In genomic region chr4:106936041-106936440, GRCm38 (mm10) we compare ENCODE assay signal across 11 mouse cellular contexts. TPM values are rescaled to one million over a fixed set of nuclear protein-coding genes. Genes with fewer than 3 reads are reported as not detected.
DNase-seq lines count a peak whose midpoint lies in the region; ATAC-seq and TF ChIP-seq lines count a peak whose summit lies in the region.
"Had no signal": no experiment of that assay in that cellular context is flagged by ENCODE, and none has a peak within 500 bp of the region (broad histone marks: within the 10 kb centered on the region; RNA-seq: fewer than 3 reads in every experiment).

No protein-coding gene starts in this region.

- H3K27me3 ChIP-seq in heart, embryonic 13.5 days (replicated peaks) = no peaks in the 10 kb centered on the region
- H3K27me3 ChIP-seq in CH12.LX (replicated peaks) = no peaks in the 10 kb centered on the region
- H3K27me3 ChIP-seq in forebrain, embryonic 15.5 days = no peaks in the 10 kb centered on the region
- H3K27me3 ChIP-seq in liver, embryonic 15.5 days = no peaks in the 10 kb centered on the region
- H3K27me3 ChIP-seq: stomach, embryonic 15.5 days had no signal

- no peak overlapping the region for H3K4me2 ChIP-seq in heart, embryonic 13.5 days
- H3K4me2 ChIP-seq in CH12.LX (ENCODE audit: insufficient read depth, low read depth, poor library complexity, severe bottlenecking) = peak overlapping the region; percentile 37; the same call in 1 of the 2 replicates
- no peak overlapping the region for H3K4me2 ChIP-seq in forebrain, embryonic 15.5 days (replicated peaks)
- no peak overlapping the region for H3K4me2 ChIP-seq in liver, embryonic 15.5 days
- H3K4me2 ChIP-seq: stomach, embryonic 15.5 days had no signal

- no peak for TF ChIP-seq POLR2A in CH12.LX (IDR thresholded peaks at IDR 0.05; ENCODE audit: low read depth, low read length)

- TF ChIP-seq EP300 in CH12.LX (IDR thresholded peaks at IDR 0.05; ENCODE audit: low read length) = no peak

- H3K9me3 ChIP-seq in heart, embryonic 13.5 days = no peaks in the 10 kb centered on the region
- no peaks in the 10 kb centered on the region for H3K9me3 ChIP-seq in CH12.LX (replicated peaks; ENCODE audit: low read length)
- H3K9me3 ChIP-seq in forebrain, embryonic 15.5 days = no peaks in the 10 kb centered on the region
- no peaks in the 10 kb centered on the region for H3K9me3 ChIP-seq in liver, embryonic 15.5 days (replicated peaks)
- H3K9me3 ChIP-seq: stomach, embryonic 15.5 days had no signal

- WGBS in heart, embryonic 13.5 days = 72% methylated on average over 3 of the region's 3 CpGs
- WGBS in forebrain, embryonic 15.5 days = 47% methylated on average over 3 of the region's 3 CpGs
- WGBS in liver, embryonic 15.5 days (ENCODE audit: insufficient replicate concordance) = 82% methylated on average over 3 of the region's 3 CpGs

- dilution Hi-C loops in CH12.LX (cut with MboI; ENCODE audit: extremely low pct_ligation_motif_present, extremely low pct_unique_long_range_greater_than_20kb, low sequenced_read_pairs) = no loop called here

- TF ChIP-seq CTCF in CH12.LX (conservative IDR thresholded peaks at IDR 0.05 in 1 of 2, IDR thresholded peaks at IDR 0.05 in 1 of 2; ENCODE audit: low read depth in 2 of 2, low read length in 2 of 2) = no peak

- H3K4me3 ChIP-seq in heart, embryonic 13.5 days = no peak overlapping the region
- no peak overlapping the region for H3K4me3 ChIP-seq in CH12.LX (replicated peaks in 1 of 3; ENCODE audit: low read depth in 2 of 3, low read length in 2 of 3, poor library complexity in 1 of 3)
- no peak overlapping the region for H3K4me3 ChIP-seq in forebrain, embryonic 15.5 days
- no peak overlapping the region for H3K4me3 ChIP-seq in liver, embryonic 15.5 days (replicated peaks)
- H3K4me3 ChIP-seq: gastrocnemius, adult 2 months; stomach, embryonic 15.5 days had no signal

- TF ChIP-seq RAD21 in CH12.LX (IDR thresholded peaks at IDR 0.05; ENCODE audit: low read depth, low read length) = no peak

- H3K27ac ChIP-seq in heart, embryonic 13.5 days (replicated peaks) = peak overlapping the region; percentile 73
- peak overlapping the region; percentile 80 for H3K27ac ChIP-seq in CH12.LX (ENCODE audit: insufficient read depth, low read depth)
- H3K27ac ChIP-seq in forebrain, embryonic 15.5 days (replicated peaks) = peak overlapping the region; percentile 87
- peak overlapping the region; percentile 74; the same call in 1 of the 2 replicates for H3K27ac ChIP-seq in liver, embryonic 15.5 days (replicated peaks)

- no peak for DNase-seq in heart, adult 9 months (ENCODE audit: low spot score in 2 of 2)
- DNase-seq in CH12.LX (ENCODE audit: extremely low read depth) = no peak
- DNase-seq in spleen, postnatal 36 days (ENCODE audit: low spot score in 2 of 2) = no peak
- DNase-seq in left cerebral cortex, adult 8-10 months (ENCODE audit: low spot score in 2 of 2) = no peak
- DNase-seq in ovary, postnatal 14 days (ENCODE audit: low spot score) = no peak
- DNase-seq: gastrocnemius, adult 2 months; kidney, adult 9 months had no signal

- H3K9ac ChIP-seq in heart, embryonic 13.5 days = peak overlapping the region; percentile 75
- no peak overlapping the region for H3K9ac ChIP-seq in CH12.LX (ENCODE audit: insufficient read depth, low read depth)
- no peak overlapping the region for H3K9ac ChIP-seq in forebrain, embryonic 15.5 days (replicated peaks)
- H3K9ac ChIP-seq in liver, embryonic 15.5 days = no peak overlapping the region
- H3K9ac ChIP-seq: stomach, embryonic 15.5 days had no signal

- no peak for ATAC-seq in heart, embryonic 13.5 days (ENCODE audit: extremely low read depth, insufficient number of reproducible peaks, low FRiP score, low TSS enrichment)
- no peak for ATAC-seq in forebrain, embryonic 15.5 days (replicated peaks)
- no peak for ATAC-seq in liver, embryonic 15.5 days (ENCODE audit: insufficient read depth)

- in situ Hi-C loops in CH12.LX (cut with MboI; ENCODE audit: low pct_ligation_motif_present, low pct_unique_long_range_greater_than_20kb, low sequenced_read_pairs) = no loop called here

- peaks cover 34% of the 10 kb centered on the region for H3K36me3 ChIP-seq in heart, embryonic 13.5 days
- H3K36me3 ChIP-seq in CH12.LX (replicated peaks in 1 of 2; ENCODE audit: control insufficient read depth in 1 of 2, insufficient read depth in 1 of 2, low read length in 1 of 2) = peaks cover 33 to 75% of the 10 kb centered on the region in 2 experiments
- no peaks in the 10 kb centered on the region for H3K36me3 ChIP-seq in forebrain, embryonic 15.5 days
- H3K36me3 ChIP-seq in liver, embryonic 15.5 days (replicated peaks) = peaks cover 63% of the 10 kb centered on the region
- H3K36me3 ChIP-seq: stomach, embryonic 15.5 days had no signal

- H3K79me2 ChIP-seq in CH12.LX (replicated peaks; ENCODE audit: control insufficient read depth, extremely low read depth, insufficient read depth, poor library complexity, severe bottlenecking) = peaks cover 11% of the 10 kb centered on the region; the same call in 1 of the 2 replicates

- H3K4me1 ChIP-seq in heart, embryonic 13.5 days = peaks cover 90% of the 10 kb centered on the region
- peaks cover 55 to 98% of the 10 kb centered on the region in 2 experiments for H3K4me1 ChIP-seq in CH12.LX (ENCODE audit: control insufficient read depth in 1 of 2, insufficient read depth in 2 of 2)
- peaks cover 80% of the 10 kb centered on the region for H3K4me1 ChIP-seq in forebrain, embryonic 15.5 days
- H3K4me1 ChIP-seq in liver, embryonic 15.5 days (replicated peaks) = peaks cover 92% of the 10 kb centered on the region

TF ChIP-seq in CH12.LX, 34 proteins besides CTCF, POLR2A, EP300 and RAD21:
- TF ChIP-seq MAFK (IDR thresholded peaks at IDR 0.05; ENCODE audit: insufficient replicate concordance, low read length) (no peak), TBP (conservative IDR thresholded peaks at IDR 0.05; ENCODE audit: low read depth, low read length) (no peak), NRF1 (IDR thresholded peaks at IDR 0.05; ENCODE audit: low read depth, low read length) (no peak), SIN3A (IDR thresholded peaks at IDR 0.05; ENCODE audit: low read length) (no peak), JUND (conservative IDR thresholded peaks at IDR 0.05; ENCODE audit: low read depth, low read length) (no peak), CHD1 (IDR thresholded peaks at IDR 0.05; ENCODE audit: low read depth, low read length) (no peak), BHLHE40 (IDR thresholded peaks at IDR 0.05; ENCODE audit: low read depth, low read length) (no peak), ZMIZ1 (IDR thresholded peaks at IDR 0.05; ENCODE audit: low read depth, low read length) (no peak), ELF1 (IDR thresholded peaks at IDR 0.05; ENCODE audit: low read depth, low read length) (no peak)
TF ChIP-seq in CH12.LX: peak in this region for 0.

RNA-seq across cellular contexts. Expression of gene Ssbp3, which starts 25.5 kb away (rescaled TPM):
- 59.8 and 61.9 TPM in 2 replicates for polyA plus RNA-seq in heart, embryonic 13.5 days (2015; fragmentation: Nextera tagmentation; extraction: Ambion mirVana)
- total RNA-seq in CH12.LX (2012; rRNA removed) (32.4 and 34.2 TPM in 2 replicates), CH12.LX (2014; rRNA removed) (76.2 and 76.5 TPM in 2 replicates)
- polyA plus RNA-seq in CH12.LX (2012; ENCODE audit: insufficient read length, low read depth) = 125 and 129 TPM in 2 replicates
- polyA plus RNA-seq in forebrain, embryonic 15.5 days (2015; fragmentation: Nextera tagmentation; extraction: Ambion mirVana) = 198 and 201 TPM in 2 replicates
- 45.7 and 50.5 TPM in 2 replicates for polyA plus RNA-seq in liver, embryonic 15.5 days (2015; fragmentation: Nextera tagmentation; extraction: Ambion mirVana)
- total RNA-seq in left cerebral cortex, adult 8-10 months (2022) = 100 to 1,000 TPM; 171 to 199 (median 187) TPM
